Mouse (Mus musculus): Measurements from ENCODE around the gene Zfp808.
A peak's percentile ranks its signal among the peaks of the same experiment; 100 is the strongest.
"Not testable (repeated sequence)": the region's sequence is repeated elsewhere in the genome, so short reads cannot be mapped to it uniquely, and the experiment has no call there.

Gene Zfp808

GRCm38 (mm10) chr13:62129432-62130171 is at the start of gene Zfp808:
Zfp808 (plus strand) TSS chr13:62129886.
- peak; percentile 53 for DNase-seq (ENCODE audit: low spot score)

GRCm38 (mm10) chr13:62098786-62099185 is 30.9 kb upstream of the Zfp808 start:
- DNase-seq (ENCODE audit: low spot score) = not testable (repeated sequence)

DNA sequence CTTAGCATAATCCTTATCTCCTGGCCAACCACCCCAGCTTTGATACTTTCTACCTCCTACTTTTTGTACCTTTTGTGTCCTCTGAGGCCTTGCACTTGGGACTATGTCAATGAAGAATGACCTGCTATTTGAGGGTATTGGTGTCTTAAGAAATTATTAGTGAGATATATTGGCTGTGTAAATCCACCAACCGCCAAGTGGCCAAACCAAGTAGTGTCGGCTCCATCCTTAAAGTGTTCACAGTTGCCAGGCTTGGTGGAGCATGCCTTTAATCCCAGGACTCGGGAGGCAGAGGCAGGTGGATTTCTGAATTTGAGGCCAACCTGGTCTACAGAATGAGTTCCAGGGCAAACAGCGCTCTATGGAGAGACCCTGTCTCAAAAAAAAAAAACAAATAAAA is 30.2 kb upstream of the Zfp808 start:
- DNase-seq (ENCODE audit: low spot score) = not testable (repeated sequence)

DNA sequence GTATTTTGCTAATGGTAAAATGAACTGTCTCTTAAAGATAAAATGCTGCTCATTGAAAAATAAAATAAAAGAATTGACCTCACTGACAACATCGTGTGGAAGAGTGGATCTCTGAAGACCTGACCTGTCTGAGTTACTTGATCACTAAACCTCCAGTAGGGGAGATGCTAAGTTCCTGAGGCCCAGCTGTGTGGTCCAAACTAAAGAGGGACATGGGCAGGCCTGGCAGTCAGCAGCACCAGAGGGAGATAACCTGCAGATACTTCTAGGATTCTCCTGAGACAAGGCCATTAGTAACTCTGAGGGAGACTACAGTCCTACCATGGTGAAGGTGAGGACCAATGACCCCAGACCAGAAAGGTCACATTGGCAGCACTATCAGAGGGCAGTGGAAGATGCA is 27.3 kb upstream of the Zfp808 start:
- DNase-seq (ENCODE audit: low spot score) = not testable (repeated sequence)

- DNase-seq (ENCODE audit: low spot score) = not testable (repeated sequence)
Measured at GRCm38 (mm10) chr13:62115861-62116260, 13.8 kb upstream of the Zfp808 start.

DNA sequence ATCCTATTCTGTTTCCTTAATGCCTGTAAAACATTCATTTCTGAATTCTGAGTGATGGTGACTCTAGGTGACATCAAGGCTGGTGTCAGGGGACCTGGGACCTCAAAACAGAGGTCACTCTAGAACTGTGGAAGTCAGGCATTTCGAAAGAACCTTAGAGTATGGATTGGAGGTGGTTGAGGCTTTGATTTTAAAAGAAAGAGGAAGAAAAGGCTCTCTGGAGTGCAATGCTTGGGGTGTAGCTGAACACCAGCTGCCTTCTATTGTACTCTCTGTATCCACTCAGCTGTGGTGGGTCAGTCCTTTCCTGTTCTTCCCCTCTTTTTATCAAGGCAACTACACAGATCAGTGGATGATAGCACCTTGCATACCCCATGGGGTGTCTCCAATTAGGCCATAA is 8.1 kb upstream of the Zfp808 start:
- DNase-seq (ENCODE audit: low spot score) = not testable (repeated sequence)

DNA sequence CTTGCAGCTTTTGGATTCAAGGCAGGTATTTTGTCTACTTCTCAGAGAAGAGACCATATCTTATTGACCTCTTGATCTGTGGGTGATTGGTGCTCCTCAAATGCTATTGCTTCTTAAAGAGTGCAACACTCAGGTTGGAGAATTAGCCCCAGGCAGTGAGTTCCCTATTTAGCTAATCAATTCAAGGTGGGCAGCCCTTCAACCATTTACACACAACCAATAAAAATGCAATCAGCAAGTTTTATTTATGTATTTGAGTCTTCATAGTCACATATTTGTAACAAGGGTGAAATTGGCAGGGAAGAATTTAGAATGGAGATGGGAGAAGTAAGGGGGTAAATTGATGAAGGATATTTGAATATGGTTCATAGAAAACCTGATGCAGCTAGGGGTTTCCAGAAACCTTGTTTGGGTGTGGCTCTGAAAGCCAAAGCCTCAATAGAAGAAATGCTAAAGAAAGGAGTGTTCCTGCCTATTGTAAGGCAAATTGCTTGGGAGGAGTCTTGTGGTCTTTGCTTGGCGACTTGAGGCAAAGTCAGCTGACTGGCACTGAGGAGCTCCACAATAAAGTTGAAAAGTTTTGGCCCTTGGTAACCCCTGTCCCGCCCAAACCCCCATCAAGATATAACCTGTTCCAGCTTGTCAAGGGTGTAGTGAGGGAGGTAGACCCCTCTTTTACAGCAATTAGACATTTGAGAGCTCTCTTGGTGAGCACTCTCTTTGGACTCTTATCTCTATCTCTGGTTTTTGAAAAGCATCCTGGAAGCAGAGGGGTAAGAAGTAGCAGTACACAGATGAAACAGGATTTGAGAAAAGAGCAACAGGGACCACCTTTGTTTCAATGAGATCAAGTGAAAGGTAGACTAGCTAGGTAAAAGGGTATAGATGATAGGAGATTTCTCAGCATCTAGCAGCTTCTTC is 52.4 kb downstream of the Zfp808 start:
- not testable (repeated sequence) for DNase-seq (ENCODE audit: low spot score)

GRCm38 (mm10) chr13:62245264-62245663 is 115.6 kb downstream of the Zfp808 start:
- DNase-seq (ENCODE audit: low spot score) = no peak

DNA sequence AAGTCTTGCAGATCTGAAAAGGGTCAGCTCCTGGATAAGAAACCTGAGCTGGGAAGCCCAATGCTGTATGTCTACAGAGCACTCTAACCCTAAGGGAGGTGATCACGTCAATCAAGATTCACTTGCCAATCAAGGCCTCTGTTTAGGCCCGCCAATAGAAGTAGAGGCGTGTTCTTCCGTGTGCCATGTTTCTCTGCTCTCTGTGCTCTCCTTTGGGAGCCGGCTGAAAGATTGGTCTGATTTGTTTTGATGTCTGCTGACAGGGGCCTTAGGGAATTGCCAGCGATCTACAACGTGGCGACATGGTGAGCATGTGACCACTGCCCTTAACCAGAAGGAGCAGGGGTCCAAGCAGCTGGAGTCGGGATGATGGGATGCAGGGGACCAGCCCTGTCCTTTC is 125.5 kb downstream of the Zfp808 start:
- DNase-seq (ENCODE audit: low spot score) = not testable (repeated sequence)

DNA sequence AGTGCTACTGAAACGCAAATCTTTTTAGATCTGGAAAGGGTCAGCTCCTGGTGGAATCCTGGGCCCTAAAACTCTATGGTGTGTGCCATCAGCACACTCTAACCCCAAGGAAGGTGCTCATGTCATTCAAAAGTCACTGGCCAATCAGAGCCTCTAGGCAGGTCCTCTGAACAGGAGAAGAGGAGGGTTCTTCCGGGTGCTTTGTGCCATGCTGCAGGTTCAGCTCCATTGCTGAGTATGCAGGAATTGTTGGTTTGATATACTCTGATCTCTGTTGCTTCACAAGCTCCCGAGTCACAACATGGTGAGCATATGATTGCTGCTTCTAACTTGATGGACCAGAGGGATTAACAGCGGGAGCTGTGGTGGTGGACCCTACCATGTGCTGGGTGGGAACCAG is 133.7 kb downstream of the Zfp808 start:
- DNase-seq (ENCODE audit: low spot score) = no peak
